Mouse (Mus musculus) lung, adult 2 months (tissue): Measurements from ENCODE around the gene Fli1. TPM values are rescaled to one million over a fixed set of nuclear protein-coding genes. Genes with fewer than 3 reads are reported as not detected.

Source experiments
- DNase-seq: peaks from one replicate; pipeline ENCODE4 v3.0.0; 2022
- H3K4me1 ChIP-seq: fragments of 200-500 bp; 2 replicates; pipeline ENCODE4 v1.6.1; 2011; ENCODE audit warnings: low read length; ENCODE audit not compliant: control insufficient read depth, insufficient read depth
- H3K4me3 ChIP-seq: fragments of 200-500 bp; replicated peaks from 2 replicates; pipeline ENCODE3; 2011; ENCODE audit warnings: low read depth, mild to moderate bottlenecking, control low read depth, low read length; ENCODE audit errors: extremely low read depth
- CTCF ChIP-seq: fragments of 200-500 bp; IDR thresholded peaks from 2 replicates; pipeline ENCODE4 v1.5.1; 2011; ENCODE audit warnings: mild to moderate bottlenecking, low read length, control low read depth; ENCODE audit not compliant: insufficient read depth
- POLR2A ChIP-seq: fragments of 200-500 bp; IDR thresholded peaks from 2 replicates; pipeline ENCODE4 v1.6.1; 2011; ENCODE audit warnings: low read depth, mild to moderate bottlenecking, control low read depth, low read length, borderline replicate concordance; ENCODE audit errors: extremely low read depth
- WGBS: fragments of 180-500 bp; shearing (Covaris S2); methylation state at CpG from one replicate; pipeline ENCODE4 v1.1.7; 2018; 5-methylcytosine and 5-hydroxymethylcytosine counted together
- polyA plus RNA-seq: library from polyadenylated mRNA; depleted of rRNA; stranded (reverse); fragments of >200 nt; gene quantifications from 2 replicates; pipeline ENCODE4 v1.2.3, GENCODE M21; 2012

Gene Fli1
- polyA plus RNA-seq, 1 experiment: 14.1 TPM

DNA sequence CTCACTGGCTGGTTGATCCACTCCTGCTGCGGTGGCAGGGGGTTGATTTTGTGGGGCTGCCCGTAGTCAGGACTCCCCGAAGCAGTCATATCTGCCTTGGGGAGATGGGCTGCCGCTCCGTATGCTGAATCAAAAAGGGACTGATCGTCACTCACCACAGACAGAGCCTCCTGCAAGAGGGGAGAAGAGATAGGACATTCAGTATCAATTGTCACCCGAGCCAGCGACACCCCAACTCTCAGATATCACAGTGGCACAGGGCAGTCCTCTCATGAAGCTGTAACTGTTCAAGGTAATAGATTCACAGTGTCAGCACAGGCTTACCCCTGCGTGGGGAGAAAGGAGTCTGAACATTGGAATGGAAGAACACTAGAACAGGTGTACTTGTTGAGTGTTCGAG, 66.1 kb downstream of the Fli1 start:
- 91% methylated on average over 10 of the region's 10 CpGs for WGBS
- no peak for DNase-seq
- no peak for TF ChIP-seq CTCF
- no peak for TF ChIP-seq POLR2A
- no peaks in the 10 kb centered on the region for H3K4me1 ChIP-seq
- H3K4me3 ChIP-seq: no peak overlapping the region

DNA sequence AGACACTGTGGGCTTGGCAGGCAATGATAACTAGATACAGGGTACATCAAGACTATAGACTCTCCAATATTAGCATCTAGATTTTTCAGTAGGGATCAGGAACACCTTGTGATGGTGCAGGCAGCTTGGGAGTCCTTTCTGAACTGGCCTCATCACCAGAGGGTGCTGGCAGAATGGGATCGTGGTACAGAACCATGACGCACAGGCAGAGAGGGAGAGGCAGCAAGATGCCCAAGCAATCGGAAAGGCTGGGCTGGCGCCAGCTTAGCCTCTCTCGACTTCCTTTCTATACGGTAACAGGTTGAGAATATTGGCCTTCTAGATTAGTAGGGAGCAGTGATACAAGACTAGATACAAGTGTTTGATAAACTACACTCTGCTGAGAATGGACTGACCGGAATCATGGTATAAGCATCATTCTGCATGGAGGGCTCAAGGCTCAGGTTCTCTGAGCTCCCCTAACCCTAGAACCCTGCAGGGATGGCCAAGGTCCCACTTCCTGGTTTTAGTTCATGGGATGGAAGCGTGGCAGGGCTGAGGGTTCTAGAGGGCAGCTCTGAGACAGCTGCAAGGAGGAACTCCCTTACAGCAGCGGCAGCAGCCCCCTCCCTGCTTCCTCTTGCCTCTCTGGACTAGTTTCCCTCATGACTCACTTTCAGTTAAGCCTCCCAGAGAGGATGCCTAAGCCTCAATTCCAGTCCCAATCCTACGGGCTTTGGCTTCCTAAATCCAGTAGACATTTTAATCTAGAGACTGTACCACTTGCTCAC, 67.9 kb downstream of the Fli1 start:
- DNase-seq: no peak
- no peaks in the 10 kb centered on the region; the same call in 1 of the 2 replicates for H3K4me1 ChIP-seq
- no peak for TF ChIP-seq CTCF
- no peak for TF ChIP-seq POLR2A
- 66% methylated on average over 10 of the region's 10 CpGs for WGBS
- no peak overlapping the region for H3K4me3 ChIP-seq

DNA sequence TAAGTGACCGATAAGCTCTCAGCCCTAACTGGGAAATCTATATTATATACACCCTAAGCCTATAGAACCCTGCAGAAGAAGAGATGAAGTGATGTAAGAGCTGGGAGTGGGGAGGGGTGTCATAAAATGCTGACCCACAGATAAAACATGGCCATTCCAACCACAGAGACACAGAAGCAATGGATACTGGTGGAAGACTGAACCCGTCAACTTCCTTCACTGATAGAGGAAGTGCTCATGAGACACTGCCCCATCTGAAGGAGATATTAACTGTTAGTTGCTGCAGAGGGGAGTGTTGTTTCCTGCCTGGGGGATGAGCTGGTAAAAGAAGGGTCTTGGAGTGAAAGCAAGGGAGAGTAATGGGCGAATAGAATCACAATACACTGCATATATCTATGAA, 70.3 kb downstream of the Fli1 start:
- Histone ChIP-seq H3K4me1 (no peaks in the 10 kb centered on the region; the same call in 1 of the 2 replicates), H3K4me3 (no peak overlapping the region)
- WGBS: 78% methylated on average over 3 of the region's 3 CpGs
- no peak for DNase-seq
- TF ChIP-seq POLR2A: no peak
- no peak for TF ChIP-seq CTCF

DNA sequence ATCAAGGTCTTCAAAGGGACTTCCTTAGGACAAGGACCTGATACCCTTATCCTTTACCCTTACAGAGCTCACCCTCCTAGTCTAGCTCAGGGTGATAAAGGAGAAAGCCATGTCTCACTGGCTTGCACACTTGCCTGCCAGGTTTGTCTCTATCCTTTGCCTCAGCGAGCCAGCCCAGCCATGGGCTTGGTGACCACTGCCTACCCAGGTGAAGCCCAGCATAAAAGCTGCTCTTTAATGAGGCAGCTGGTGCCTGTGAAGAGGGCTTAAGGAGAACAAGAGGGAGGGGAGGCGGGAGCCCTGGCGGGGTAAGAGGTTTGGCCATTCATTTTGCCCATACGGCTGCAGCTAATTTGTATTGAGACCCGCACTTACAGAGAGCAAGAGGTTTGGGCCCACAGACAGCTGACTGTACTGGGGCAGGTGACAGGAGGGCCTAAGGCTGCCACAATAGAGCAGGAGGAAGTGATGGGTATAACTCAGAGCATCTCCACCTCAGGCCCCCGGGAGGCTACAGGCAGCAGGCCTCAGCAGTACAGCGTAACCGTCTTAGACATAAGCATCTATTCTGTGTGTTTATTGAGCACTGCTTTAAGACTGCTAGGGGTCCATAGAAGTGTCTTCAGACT, 73.4 kb downstream of the Fli1 start:
- TF ChIP-seq CTCF: no peak
- TF ChIP-seq POLR2A: no peak
- DNase-seq: no peak
- Histone ChIP-seq H3K4me3 (no peak overlapping the region), H3K4me1 (no peaks in the 10 kb centered on the region; the same call in 1 of the 2 replicates)
- 71% methylated on average over 8 of the region's 8 CpGs for WGBS

DNA sequence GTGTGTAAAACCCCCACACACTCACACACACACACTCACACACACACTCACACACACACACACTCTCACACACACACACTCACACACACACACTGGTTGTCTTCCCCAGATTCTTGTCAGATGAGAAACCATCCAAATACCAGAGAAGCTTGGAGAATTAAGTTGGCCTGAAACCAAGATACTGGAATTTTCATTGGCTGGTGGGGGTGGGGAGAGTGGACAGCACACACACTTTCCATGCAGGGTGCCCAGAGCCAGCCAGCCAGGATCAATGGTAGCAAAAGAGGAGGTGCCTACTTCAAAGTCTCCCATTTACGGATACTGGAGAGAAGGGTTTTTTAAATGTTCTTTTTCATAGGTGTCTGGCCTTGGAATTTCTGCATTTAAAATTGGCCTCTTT, 74.3 kb downstream of the Fli1 start:
- DNase-seq: no peak
- 53% methylated on average over 1 of the region's 1 CpGs for WGBS
- Histone ChIP-seq H3K4me3 (no peak overlapping the region), H3K4me1 (no peaks in the 10 kb centered on the region; the same call in 1 of the 2 replicates)
- TF ChIP-seq CTCF (no peak), POLR2A (no peak)

DNA sequence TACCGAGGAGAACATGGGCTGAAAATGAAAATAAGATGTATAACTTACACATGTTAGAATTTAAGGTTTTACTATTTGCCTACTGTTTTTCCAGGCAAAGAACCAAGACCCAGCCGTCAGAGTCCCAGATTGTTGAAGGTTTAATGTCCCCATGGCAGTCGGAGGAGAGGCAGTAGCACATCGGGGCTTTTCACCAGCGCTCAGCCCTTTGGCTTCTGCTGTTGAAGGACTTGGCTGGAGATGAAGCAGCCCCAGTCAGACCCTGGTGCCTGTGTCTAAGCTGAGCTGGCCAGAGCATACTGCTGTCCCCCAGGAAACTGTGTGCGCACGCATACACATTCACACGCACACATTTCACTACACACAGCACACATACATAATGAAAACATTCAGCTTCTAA, 75.2 kb downstream of the Fli1 start:
- Histone ChIP-seq H3K4me3 (no peak overlapping the region), H3K4me1 (no peaks in the 10 kb centered on the region; the same call in 1 of the 2 replicates)
- DNase-seq: no peak
- WGBS: 75% methylated on average over 8 of the region's 8 CpGs
- no peak for TF ChIP-seq POLR2A
- no peak for TF ChIP-seq CTCF

DNA sequence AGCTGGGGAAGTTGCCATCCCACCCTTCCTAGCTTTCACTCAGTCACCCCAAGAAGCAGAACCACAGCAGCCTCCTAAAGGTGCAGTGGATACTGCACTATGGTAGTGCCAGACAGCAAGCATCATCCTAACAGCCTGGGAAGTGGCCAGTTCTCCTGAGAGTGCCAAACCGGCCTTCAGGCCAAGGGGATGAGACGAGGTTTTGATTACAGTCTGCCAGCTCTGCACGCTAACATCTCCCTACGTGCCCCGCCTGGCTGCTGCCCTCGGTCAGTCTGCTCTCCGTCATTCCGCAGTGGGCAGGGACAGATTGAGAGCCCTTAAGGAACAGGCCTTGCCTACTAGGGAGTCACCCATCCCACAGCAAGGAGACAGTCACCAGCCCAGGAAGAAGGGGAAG, 75.8 kb downstream of the Fli1 start:
- 31% methylated on average over 8 of the region's 8 CpGs for WGBS
- TF ChIP-seq CTCF (no peak), POLR2A (no peak)
- Histone ChIP-seq H3K4me1 (no peaks in the 10 kb centered on the region; the same call in 1 of the 2 replicates), H3K4me3 (no peak overlapping the region)
- DNase-seq: no peak

DNA sequence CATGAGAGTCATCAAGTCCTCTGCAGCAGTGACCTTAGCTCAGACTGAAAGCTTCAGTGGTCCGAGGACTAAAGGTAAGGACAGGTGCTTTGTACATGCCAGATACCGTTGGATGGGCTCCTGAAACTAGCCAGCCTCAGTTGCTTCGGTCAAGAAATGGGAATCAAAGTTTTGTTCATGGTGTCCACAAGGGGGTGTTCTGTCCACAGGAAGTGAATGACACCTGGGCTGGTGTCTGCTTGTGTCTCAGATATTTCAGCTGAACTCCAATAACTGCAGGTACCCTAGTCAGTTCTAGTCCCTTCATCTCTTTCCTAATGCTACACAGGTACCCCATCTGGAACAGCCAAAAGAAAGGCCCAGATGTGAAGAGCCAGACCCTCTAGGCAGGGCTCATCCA, 86.0 kb downstream of the Fli1 start:
- 79% methylated on average over 3 of the region's 3 CpGs for WGBS
- H3K4me3 ChIP-seq: no peak overlapping the region
- H3K4me1 ChIP-seq: no peaks in the 10 kb centered on the region; the same call in 1 of the 2 replicates
- no peak for DNase-seq
- 0 out of 2 replicates have a peak, but pooled peaks have one; percentile 6 for TF ChIP-seq CTCF
- no peak for TF ChIP-seq POLR2A

DNA sequence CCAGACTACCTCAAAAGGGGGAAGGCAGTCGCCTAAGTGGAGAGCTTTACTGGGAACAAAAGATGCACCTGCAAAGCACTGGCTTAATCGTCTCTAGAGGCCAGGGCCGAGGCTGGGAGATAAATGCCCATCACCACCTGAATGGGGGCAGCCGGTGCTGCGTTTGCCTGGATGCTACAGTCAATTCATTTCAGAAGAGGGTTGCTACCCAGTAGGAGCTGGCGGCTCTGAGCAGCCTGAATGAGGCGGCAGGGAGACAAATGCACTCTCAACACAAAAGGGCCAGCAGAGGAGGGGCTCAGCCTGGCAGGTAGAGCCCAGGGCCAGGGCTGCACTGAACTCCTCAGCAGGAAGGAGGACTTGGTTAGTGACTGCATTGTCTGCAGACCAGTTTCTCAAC, 92.5 kb downstream of the Fli1 start:
- Histone ChIP-seq H3K4me3 (no peak overlapping the region), H3K4me1 (no peaks in the 10 kb centered on the region)
- no peak for DNase-seq
- WGBS: 55% methylated on average over 7 of the region's 7 CpGs
- no peak for TF ChIP-seq POLR2A
- TF ChIP-seq CTCF: no peak

DNA sequence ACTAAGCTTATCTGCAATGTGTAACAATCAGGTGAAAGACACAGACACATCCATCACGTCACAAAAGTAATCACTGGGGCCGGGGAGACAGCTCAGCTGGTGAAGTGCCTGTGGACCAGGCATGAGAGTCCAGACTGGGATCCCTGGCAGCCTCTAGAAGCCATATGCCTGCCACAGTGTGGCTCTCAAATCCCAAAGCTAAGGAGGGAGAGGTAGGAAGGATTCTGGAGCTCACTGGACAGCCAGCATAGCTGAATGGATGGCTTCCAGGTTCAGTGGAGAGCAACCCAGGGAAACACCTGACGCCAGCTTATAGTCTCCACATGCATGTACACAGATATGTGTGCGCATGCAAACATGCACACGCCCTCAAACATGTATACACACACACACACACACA, 93.9 kb downstream of the Fli1 start:
- WGBS: 81% methylated on average over 5 of the region's 5 CpGs
- no peak for TF ChIP-seq CTCF
- no peak for TF ChIP-seq POLR2A
- Histone ChIP-seq H3K4me3 (no peak overlapping the region), H3K4me1 (no peaks in the 10 kb centered on the region)
- DNase-seq: no peak
